Mouse (Mus musculus) thymus, adult 2 months (tissue): ENCODE results near the gene Gm12184. TPM values are rescaled to one million over a fixed set of nuclear protein-coding genes. Genes with fewer than 3 reads are reported as not detected.

Experiments
- DNase-seq: peaks from one replicate; pipeline ENCODE4 v3.0.0; 2021
- H3K27ac ChIP-seq: fragments of 200-500 bp; 2 replicates; pipeline ENCODE4 v1.5.1; 2012; ENCODE audit warnings: low read length, control low read depth; ENCODE audit not compliant: control insufficient read depth, insufficient read depth
- H3K27me3 ChIP-seq: fragments of 200-500 bp; 2 replicates; pipeline ENCODE4 v1.6.1; 2012; ENCODE audit warnings: mild to moderate bottlenecking, low read length, moderate library complexity, mixed read lengths; ENCODE audit not compliant: control insufficient read depth, insufficient read depth
- H3K36me3 ChIP-seq: fragments of 200-500 bp; 2 replicates; pipeline ENCODE4 v1.6.1; 2012; ENCODE audit warnings: mild to moderate bottlenecking, low read length, moderate library complexity; ENCODE audit not compliant: control insufficient read depth, insufficient read depth
- H3K4me1 ChIP-seq: fragments of 200-500 bp; replicated peaks from 2 replicates; pipeline ENCODE4 v1.6.1; 2012; ENCODE audit warnings: low read length; ENCODE audit not compliant: control insufficient read depth, insufficient read depth
- H3K4me3 ChIP-seq: fragments of 200-500 bp; 2 replicates; pipeline ENCODE4 v1.5.1; 2012; ENCODE audit warnings: mild to moderate bottlenecking, low read length, control low read depth, moderate library complexity; ENCODE audit not compliant: control insufficient read depth, insufficient read depth
- CTCF ChIP-seq: fragments of 200-500 bp; IDR thresholded peaks from 2 replicates; pipeline ENCODE4 v1.5.1; 2012; ENCODE audit warnings: mild to moderate bottlenecking, control low read depth, low read length, moderate library complexity, borderline replicate concordance; ENCODE audit not compliant: control insufficient read depth, poor library complexity, insufficient read depth; ENCODE audit errors: extremely low read depth
- POLR2A ChIP-seq: fragments of 200-500 bp; IDR thresholded peaks from 2 replicates; pipeline ENCODE4 v1.6.1; 2012; ENCODE audit warnings: mild to moderate bottlenecking, low read length, control low read depth, moderate library complexity; ENCODE audit not compliant: control insufficient read depth, poor library complexity, insufficient read depth; ENCODE audit errors: extremely low read depth
- WGBS: fragments of 180-500 bp; shearing (Covaris S2); methylation state at CpG from one replicate; pipeline ENCODE4 v1.1.7; 2018; 5-methylcytosine and 5-hydroxymethylcytosine counted together
- polyA plus RNA-seq: library from polyadenylated mRNA; depleted of rRNA; stranded (reverse); fragments of >200 nt; gene quantifications from 2 replicates; pipeline ENCODE4 v1.2.3, GENCODE M21; 2012

Gene Gm12184
- polyA plus RNA-seq, 1 experiment = 8.1 TPM

DNA sequence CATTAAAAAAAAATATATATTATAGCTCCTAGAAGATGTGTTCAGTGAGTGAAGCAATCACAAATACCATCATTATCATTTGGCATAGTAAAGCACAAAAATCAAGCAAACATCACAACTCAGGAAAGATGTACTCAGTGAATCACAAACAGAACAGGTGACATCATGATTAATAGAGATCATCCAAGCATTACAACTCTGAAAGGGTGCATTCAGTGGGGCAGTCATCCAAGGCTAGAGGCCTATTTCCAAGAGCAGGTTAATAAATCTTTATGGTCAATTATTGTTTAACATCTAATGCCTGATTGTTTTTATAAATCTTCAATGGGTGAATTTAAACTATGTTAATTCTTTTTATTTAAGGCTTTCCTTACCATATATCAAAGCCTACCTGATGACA is 14.3 kb upstream of the Gm12184 start:
- no peak overlapping the region for H3K27ac ChIP-seq
- no peaks in the 10 kb centered on the region for H3K27me3 ChIP-seq
- no peak overlapping the region for H3K4me3 ChIP-seq
- H3K4me1 ChIP-seq = peaks cover 17% of the 10 kb centered on the region
- no peaks in the 10 kb centered on the region for H3K36me3 ChIP-seq
- no peak for DNase-seq
- TF ChIP-seq CTCF = no peak
- no peak for TF ChIP-seq POLR2A

- H3K4me3 ChIP-seq = no peak overlapping the region
- no peak for DNase-seq
- no peaks in the 10 kb centered on the region for H3K27me3 ChIP-seq
- WGBS = 88% methylated on average over 10 of the region's 10 CpGs
- peaks cover 17% of the 10 kb centered on the region for H3K4me1 ChIP-seq
- TF ChIP-seq POLR2A (no peak), CTCF (no peak)
- no peak overlapping the region for H3K27ac ChIP-seq
- no peaks in the 10 kb centered on the region for H3K36me3 ChIP-seq
Observed at GRCm38 (mm10) chr11:48838879-48839680, 12.6 kb upstream of the Gm12184 start.

GRCm38 (mm10) chr11:48838181-48838797 is 11.8 kb upstream of the Gm12184 start:
- peaks cover 17% of the 10 kb centered on the region for H3K4me1 ChIP-seq
- TF ChIP-seq POLR2A (no peak), CTCF (no peak)
- DNase-seq = peak; percentile 16
- 2% methylated on average over 16 of the region's 16 CpGs for WGBS
- H3K27me3 ChIP-seq = no peaks in the 10 kb centered on the region
- H3K4me3 ChIP-seq = peak overlapping the region; percentile 98
- no peaks in the 10 kb centered on the region for H3K36me3 ChIP-seq
- H3K27ac ChIP-seq = no peak overlapping the region

DNA sequence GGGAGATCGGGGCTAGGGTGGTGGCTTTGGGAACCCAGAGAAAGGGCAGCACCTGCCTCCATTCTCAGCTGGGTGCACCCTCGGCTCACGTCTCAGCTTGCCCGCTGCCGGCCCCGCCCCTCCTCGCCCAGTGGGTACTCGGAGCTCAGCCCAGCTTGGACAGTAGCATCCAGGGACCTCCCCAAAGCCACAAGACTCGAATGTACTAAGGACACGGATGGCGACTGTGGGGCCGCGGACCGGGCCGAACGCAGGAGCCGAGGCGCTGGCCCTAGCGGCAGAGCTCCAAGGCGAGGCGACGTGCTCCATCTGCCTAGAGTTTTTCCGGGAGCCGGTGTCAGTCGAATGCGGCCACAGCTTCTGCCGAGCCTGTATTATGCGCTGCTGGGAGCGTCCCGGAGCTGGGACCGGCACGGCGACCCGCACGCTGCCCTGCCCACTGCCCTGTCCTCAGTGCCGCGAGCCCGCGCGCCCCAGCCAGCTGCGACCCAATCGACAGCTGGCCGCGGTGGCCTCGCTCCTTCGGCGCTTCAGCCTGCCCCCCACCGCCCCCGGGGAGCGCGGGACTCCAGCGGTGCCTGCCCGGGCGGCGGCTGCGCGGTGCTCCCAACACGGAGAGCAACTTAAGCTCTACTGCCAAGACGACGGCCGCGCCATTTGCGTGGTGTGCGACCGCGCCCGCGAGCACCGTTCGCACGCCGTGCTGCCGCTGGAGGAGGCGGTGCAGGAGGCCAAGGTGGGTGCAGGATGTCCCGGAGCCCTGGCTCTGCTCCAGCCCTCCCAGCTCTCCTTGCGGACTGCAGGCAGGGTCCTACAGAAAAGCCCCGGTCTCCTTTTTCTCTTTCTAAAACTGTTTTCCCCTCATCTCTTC is 11.1 kb upstream of the Gm12184 start:
- H3K4me1 ChIP-seq = peaks cover 21% of the 10 kb centered on the region
- no peaks in the 10 kb centered on the region for H3K36me3 ChIP-seq
- no peak for TF ChIP-seq POLR2A
- 0 out of 2 replicates have a peak, but pooled peaks have one; percentile 9 for TF ChIP-seq CTCF
- peak overlapping the region; percentile 98 for H3K4me3 ChIP-seq
- H3K27me3 ChIP-seq = no peaks in the 10 kb centered on the region
- DNase-seq = peak; percentile 51
- 1% methylated on average over 77 of the region's 77 CpGs for WGBS
- H3K27ac ChIP-seq = no peak overlapping the region

- WGBS = 54% methylated on average over 11 of the region's 11 CpGs
- no peak for DNase-seq
- Histone ChIP-seq H3K4me1 (peaks cover 21% of the 10 kb centered on the region), H3K27ac (no peak overlapping the region), H3K36me3 (no peaks in the 10 kb centered on the region), H3K4me3 (peak overlapping the region; percentile 98), H3K27me3 (no peaks in the 10 kb centered on the region)
- TF ChIP-seq POLR2A (no peak), CTCF (no peak)
Observed at GRCm38 (mm10) chr11:48836990-48837309, 10.5 kb upstream of the Gm12184 start.

DNA sequence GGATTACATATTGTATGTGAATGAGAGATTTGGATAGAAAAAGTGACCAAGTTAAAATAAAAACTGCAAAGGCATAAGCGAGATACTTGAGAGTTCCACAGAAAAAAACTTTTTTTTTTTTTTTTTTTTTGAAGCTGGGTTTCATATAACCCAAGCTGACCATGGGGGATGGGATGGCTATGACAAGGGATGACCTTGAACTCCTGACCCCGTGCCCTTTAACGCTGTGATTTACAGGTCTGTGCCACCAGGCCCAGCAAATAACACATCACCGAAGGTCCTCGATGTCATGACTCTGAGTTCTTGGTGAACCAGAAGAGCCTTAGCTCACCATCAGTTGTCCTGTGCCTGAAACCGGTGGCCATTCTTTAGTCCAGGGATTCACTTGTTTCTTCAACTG is 9.5 kb upstream of the Gm12184 start:
- WGBS = 82% methylated on average over 6 of the region's 6 CpGs

More for the DNA sequence above, 9.5 kb upstream of the Gm12184 start:
- no peak for DNase-seq
- Histone ChIP-seq H3K4me1 (peaks cover 21% of the 10 kb centered on the region), H3K36me3 (no peaks in the 10 kb centered on the region), H3K27ac (no peak overlapping the region), H3K4me3 (no peak overlapping the region), H3K27me3 (no peaks in the 10 kb centered on the region)
- TF ChIP-seq CTCF (no peak), POLR2A (no peak)
